Mouse (Mus musculus): ENCODE measurements around the gene Kcnmb3.
"Not testable (repeated sequence)": the region's sequence is repeated elsewhere in the genome, so short reads cannot be mapped to it uniquely, and the experiment has no call there.

DNA sequence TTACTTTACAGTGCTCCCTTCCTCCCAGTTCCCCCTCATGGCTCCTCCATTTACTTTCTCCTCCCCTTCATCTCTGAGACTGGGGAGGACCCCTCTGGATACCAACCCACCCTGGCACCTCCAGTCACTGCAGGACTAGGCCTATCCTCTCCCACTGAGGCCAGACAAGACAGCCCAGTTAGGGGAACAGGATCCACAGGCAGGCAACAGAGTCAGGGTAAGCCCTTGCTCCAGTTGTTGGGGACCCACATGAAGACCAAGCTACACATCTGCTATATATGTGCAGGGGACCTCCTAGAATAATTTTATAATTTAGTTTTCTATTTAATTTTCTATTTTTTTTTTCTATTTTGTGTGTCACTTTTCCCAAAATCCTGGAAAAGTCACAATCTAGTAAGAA lies 62.7 kb downstream of the Kcnmb3 start:
- not testable (repeated sequence) for TF ChIP-seq POLR2A (IDR thresholded peaks at IDR 0.05; ENCODE audit: borderline replicate concordance, extremely low read depth, low read depth, low read length); CTCF (IDR thresholded peaks at IDR 0.05; ENCODE audit: insufficient read depth, low read length)

Data from lung, adult 2 months (tissue).